ENCODE assay signal across 17 mouse cellular contexts in genomic region chr1:28334366-28334765, GRCm38 (mm10).
"Had no signal": no experiment of that assay in that cellular context is flagged by ENCODE, and none has a peak within 500 bp of the region (broad histone marks: within the 10 kb centered on the region; RNA-seq: fewer than 3 reads in every experiment).

No protein-coding gene starts in this region.

- H3K36me3 ChIP-seq: neural tube, embryonic 12.5 days; neural tube, embryonic 13.5 days; neural tube, embryonic 15.5 days; stomach, embryonic 15.5 days had no signal

- H3K27ac ChIP-seq: neural tube, embryonic 12.5 days; neural tube, embryonic 13.5 days; neural tube, embryonic 15.5 days; stomach, embryonic 15.5 days; stomach, postnatal 0 days had no signal

- H3K4me2 ChIP-seq: neural tube, embryonic 12.5 days; neural tube, embryonic 13.5 days; neural tube, embryonic 15.5 days; stomach, embryonic 15.5 days had no signal

- H3K27me3 ChIP-seq: neural tube, embryonic 12.5 days; neural tube, embryonic 13.5 days; neural tube, embryonic 15.5 days; stomach, embryonic 15.5 days had no signal

- DNase-seq: retina, postnatal 1 day; right cerebral cortex, adult 18-20 months; right cerebral cortex, postnatal 14 days; right cerebral cortex, postnatal 25 days; right cerebral cortex, postnatal 4 days; spleen, adult 18-20 months; thymus, adult 18-20 months; thymus, adult 2 months; thymus, postnatal 14 days; thymus, postnatal 25 days; thymus, postnatal 36 days; thymus, postnatal 4 days had no signal

- H3K4me3 ChIP-seq: neural tube, embryonic 12.5 days; neural tube, embryonic 13.5 days; neural tube, embryonic 15.5 days; stomach, embryonic 15.5 days had no signal

- H3K4me1 ChIP-seq: neural tube, embryonic 12.5 days; neural tube, embryonic 13.5 days; neural tube, embryonic 15.5 days; stomach, embryonic 15.5 days had no signal

- H3K9me3 ChIP-seq: neural tube, embryonic 12.5 days; neural tube, embryonic 13.5 days; neural tube, embryonic 15.5 days; stomach, embryonic 15.5 days had no signal

- H3K9ac ChIP-seq: neural tube, embryonic 12.5 days; neural tube, embryonic 13.5 days; neural tube, embryonic 15.5 days; stomach, embryonic 15.5 days had no signal
